Mouse (Mus musculus) cerebellum, postnatal 36 days (tissue): Measurements from ENCODE around the gene Hdac8.

ENCODE experiments used
- DNase-seq, 2 experiments: peaks; one replicate each; pipeline ENCODE4 v3.0.0; 2021 to 2022; ENCODE audit warnings: mixed read lengths in 2 of 2

Gene Hdac8

DNA sequence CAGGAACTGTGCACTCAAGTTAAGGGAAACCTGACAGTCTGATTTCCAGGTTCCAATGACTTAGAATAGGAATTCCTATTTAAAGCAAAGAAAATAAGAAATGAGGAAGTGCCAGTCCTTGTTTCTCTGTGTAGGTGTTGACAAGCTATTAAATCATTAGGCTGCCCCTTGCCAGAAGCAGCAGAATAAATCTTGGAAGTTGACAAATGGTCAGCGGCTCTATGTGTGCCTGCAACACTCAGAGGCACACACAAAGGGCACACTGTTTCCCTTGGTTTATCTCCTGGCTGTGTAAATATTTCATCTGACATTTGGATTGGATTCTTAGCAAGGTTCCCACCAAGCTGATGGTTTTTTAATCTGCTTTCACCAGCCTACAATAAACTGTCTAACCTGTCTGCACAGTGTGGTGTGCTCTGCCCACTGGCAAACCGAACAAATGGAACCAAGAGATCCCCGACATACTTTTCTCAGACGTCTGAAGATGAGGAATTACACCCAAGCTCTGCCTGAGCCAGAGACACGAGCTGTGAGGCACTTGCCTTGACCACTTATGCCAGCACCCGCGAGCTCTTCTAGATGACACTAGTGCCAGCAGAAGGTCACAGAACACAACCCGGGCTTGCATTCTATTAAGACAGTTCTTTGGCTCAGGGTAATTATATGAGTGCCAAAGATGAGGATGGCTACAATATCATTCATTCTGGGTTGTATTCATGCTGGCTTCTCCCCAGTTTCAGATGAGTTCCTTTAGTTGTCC is 165.6 kb downstream of the Hdac8 start:
- DNase-seq, result no peak

- no peak for DNase-seq
Observed at GRCm38 (mm10) chrX:102319696-102320095, 185.5 kb downstream of the Hdac8 start.

- DNase-seq, result no peak
Observed at GRCm38 (mm10) chrX:102319252-102319651, 185.9 kb downstream of the Hdac8 start.

DNA sequence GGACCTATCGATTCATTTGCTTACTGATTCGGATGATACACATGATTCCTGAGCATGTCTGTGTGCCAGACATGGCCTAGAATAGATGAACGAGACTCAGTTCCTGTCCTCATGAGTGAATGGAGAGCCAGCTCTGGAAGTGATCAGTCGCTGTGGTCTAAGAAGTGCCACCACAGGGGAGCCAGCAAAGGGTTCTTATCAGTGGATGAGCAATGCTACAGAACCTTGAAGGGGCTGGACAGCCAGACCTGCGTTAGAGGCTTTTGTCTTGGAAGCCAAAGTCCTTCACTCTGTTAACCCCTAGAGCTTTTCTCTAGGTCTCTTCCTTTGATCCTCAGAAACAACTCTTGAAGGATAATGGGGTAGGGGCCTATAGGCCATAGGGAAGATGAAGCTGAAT is 186.4 kb downstream of the Hdac8 start:
- DNase-seq, result no peak

- no peak for DNase-seq
Observed at GRCm38 (mm10) chrX:102311119-102311518, 194.0 kb downstream of the Hdac8 start.

DNA sequence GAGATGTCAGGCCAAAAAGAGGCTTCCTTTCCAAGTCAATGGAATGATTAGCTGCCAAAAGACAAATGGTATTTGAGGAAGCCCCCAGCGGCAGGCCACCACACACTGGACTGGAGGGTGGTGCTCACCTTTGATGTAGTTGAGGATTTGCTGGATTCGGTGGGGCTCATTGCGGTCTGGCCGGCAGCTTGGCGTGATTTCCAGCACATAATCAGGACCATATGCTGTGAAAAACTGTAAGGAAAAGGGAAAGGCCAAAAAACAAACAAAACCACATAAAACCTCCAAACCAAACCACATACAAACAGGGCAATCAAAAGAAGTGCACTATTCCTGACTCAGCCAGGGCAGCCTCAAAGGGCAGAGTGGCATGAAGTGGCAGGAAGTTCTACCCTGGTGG is 197.6 kb downstream of the Hdac8 start:
- DNase-seq, result peak in 1 of 2 experiments; percentile 2

- no peak for DNase-seq
Observed at GRCm38 (mm10) chrX:102305806-102306205, 199.4 kb downstream of the Hdac8 start.

DNA sequence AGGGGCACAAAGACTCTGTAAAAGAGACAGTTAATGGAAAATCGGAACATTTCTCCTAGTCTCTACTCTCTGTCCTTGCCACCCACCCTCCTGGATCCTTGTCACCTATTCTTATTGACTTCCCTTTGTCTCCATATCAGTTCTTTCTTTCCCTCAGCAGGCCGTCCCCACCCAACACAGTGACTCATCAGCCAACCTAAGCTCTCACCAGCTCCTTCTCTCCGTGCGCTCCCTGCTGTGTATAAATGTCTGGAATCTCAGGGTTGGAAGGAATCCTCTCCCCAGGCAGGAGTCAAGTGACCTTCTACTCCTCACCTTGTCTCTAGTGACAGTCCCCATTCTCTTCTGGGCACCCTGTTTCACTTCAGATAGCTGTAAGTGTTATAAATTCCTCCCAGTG is 200.2 kb downstream of the Hdac8 start:
- no peak for DNase-seq

DNA sequence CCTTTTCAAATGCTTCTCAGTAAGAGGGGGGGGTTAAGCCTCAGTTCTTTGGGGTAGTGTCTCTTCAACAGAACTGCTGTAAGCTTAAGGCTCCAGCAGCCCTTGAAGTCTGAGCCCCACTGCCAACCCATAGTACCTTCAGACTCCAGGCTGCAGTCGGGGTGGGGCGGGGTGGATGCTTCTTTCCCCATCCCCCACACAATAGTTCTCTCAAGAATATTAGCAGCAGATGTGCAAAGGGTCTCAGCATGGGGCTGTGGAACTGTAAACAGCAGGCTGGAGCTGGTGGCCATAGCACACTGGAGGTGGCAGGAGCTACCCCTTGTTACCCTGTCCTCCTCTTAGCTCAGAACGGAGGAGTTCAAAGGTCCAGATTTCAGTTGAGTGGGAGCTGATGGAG is 202.7 kb downstream of the Hdac8 start:
- DNase-seq, result no peak

DNA sequence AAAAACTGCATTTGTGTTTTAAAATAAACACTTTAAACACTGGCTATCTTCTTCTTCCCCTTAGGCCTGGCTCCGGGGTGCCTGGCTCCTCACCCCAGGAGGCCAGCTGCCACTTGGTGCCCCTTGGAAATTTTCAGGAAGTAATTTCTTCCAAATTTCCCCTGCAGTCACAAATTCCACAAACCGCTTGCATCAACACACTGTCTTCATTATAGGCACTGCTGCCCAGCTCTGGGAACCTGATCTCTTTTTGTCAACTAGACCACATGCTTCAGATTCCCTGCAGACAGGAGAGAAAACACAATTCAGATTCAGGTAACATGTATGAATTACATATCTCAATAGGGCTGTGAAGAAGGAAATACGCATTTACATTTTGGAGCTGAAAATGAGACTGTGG is 220.3 kb downstream of the Hdac8 start:
- DNase-seq, result no peak

DNA sequence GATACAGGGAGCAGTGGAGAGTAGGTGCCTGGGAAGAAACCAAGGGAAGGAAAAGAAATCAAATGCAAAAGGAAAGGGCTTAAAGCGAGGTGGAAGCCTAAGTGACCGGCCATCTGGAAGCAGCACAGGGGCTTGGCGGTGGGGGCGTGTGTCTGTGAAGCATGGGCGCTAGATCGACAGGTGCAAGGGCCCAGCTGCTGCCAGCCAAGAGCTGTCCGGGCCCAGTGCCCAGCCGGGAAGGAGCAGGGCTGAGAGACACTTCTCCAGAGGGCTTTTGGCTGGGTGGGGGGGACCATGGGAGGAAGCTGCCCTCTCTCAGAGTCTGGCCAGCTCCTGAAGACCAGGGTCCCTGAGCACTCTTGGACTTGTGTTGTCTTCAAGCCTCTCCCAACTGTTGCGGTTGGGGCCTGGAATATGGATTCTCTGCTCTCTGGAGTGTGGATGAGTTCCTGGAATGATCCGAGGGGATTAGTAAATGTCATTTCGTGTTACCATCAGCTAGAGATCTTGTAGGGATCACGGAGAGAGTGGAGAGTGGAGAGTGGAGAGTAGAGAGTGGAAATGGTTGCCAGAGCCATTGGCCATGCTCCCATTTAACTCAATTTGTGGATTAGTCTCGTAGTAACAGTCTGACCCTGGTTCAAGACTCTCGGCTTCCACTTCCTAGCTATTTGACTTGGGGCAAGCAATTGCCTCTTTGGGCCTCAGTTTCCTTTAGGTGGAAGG is 242.4 kb downstream of the Hdac8 start:
- peak in 1 of 2 experiments; percentile 5 for DNase-seq

- DNase-seq, result no peak
Observed at GRCm38 (mm10) chrX:102259772-102260171, 245.4 kb downstream of the Hdac8 start.

DNA sequence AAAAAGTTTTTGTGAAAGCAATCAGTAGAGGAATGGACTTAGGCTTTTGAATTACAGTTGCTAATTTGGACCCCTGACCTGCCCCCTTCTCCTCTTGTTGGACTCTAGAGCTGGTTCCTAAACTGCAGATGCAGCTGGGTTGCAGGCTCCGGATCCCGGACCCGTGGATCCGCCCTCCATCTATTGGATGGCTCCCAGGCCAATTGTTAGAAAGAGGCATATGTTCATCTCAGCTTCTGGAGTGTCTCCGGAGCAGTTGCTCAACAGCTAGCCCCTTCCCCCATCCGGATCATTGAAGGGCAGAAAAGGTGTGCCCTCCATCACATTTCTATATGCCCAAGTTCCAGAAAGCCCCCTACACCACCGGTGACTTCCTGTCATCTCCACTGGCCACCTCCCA is 251.3 kb downstream of the Hdac8 start:
- DNase-seq, result peak; percentile 63 to 64

DNA sequence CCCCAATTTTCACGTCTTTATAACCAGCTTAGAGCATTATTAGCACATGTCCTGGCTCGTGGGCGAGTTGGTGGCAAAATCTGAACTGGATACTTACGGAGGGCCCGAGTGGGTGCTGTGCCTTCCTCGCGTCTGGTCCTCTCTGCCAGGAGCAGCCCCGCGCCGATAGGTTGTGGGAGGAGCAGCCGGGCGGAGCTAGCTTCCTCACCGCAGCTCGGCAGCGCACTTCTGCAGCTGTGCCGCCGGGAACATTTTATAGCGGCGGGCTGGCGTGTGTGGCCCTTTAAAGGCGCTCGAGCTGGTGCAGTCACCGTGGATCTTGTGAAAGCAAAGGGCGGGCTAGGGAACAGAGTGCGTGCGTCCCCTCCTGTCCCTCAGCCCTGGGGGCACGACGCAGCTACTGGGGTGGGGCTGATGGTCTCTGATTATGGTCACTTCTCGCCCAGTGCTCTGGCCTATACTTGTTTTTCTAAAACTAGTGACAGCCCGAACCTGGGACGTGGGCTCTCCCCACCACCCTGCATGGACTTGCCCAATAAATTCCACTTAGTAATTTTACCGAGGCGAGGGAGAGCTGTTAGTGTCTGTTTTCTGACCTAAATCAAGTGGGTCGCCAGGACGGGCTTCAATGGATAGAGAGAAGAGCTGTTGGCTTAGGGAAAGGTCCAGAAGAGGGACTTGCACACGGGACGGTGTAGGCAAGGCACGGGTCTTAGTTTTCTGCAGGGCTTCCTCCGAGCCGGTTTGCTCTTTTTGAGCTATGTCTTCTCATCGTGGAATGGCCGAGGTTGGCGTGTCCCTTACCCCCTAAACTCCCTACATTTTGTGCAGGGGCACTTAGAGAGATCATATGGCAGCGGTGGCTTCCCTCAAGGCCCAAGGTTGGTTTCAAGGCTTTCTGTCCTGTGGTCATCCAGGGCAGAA is 253.0 kb downstream of the Hdac8 start, which contains the start of gene Cited1:
Cited1 (minus strand) TSS at position 245 of the 924 bp plus-strand sequence.
- peak; percentile 59 to 63 for DNase-seq

DNA sequence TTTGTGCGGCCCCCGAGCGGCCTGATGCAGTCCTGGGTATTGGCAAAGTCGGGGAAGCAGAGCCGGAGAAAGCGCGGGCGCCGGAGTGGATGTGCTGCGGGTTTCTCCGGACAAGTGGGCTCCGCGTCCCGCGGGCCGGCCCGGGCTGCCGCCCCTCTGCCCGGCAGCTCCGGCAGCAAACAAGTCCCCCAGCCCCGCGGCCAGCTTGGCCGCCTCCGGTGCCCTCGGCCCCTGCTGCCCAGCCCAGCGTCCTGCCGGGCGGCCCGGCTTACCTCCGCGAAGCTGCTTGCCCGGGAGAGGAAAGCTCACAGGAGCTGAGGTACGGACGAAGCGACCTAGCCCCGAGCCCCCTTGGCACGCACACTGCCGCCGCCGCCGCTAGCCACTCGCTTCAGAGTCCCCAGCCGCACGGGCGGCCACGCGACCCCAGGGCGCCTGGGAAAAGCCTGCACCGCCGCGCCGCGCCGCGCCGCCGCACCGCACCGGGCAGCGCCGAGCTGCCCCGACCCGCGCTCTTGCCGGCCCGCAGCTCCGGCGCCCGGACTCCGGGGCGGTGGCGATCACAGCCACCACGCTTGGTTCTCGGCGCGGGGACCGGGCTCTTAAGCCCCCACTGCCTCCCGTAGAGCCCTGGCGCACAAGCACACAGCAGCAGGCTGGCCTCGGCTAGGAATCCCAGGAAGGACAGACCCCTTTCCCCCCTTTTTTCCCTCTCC is 253.8 kb downstream of the Hdac8 start:
- peak; percentile 21 to 22 for DNase-seq

DNA sequence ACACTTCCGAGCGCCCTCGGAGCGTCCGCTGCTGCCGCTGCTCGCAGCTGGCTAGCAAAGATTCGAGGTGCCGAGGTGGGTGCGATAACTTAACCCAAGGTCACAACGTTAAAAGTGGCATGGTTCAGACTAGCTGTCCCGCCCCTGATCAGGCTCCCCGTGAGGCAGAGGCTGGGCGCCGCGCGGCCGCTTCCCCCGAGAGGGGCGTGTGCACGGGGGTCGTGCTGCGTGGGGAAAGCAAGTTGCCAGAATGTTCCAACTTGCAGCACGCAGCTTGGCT is 254.3 kb downstream of the Hdac8 start:
- DNase-seq, result no peak

- DNase-seq, result no peak
Observed at GRCm38 (mm10) chrX:102250150-102250890, 254.8 kb downstream of the Hdac8 start.

DNA sequence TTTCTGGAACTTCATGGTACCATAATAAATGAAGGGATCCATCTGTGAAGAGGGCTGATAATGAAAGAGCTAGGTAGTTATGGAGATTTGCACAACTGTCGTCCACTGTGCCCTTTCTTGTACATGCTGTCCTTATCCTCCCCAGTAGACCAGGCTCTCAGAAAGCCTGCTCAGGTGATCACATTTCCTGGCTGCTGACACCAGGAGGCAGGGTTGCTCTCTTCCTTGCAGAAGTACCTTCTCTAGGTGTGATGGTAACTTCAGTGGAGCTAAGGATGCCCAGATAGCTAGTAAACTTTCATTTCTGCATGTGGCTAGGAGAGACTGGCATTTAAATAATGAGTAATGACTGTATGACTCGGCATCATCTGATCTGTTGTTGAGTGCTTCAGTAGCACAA is 260.8 kb downstream of the Hdac8 start:
- DNase-seq, result no peak
